Mouse (Mus musculus): Measurements from ENCODE around the gene Ptpru. TPM values are rescaled to one million over a fixed set of nuclear protein-coding genes. Genes with fewer than 3 reads are reported as not detected.

Ptpru gene
- 3.4 TPM for polyA plus RNA-seq (2014; fragmentation: Illumina TruSeq; extraction: RNeasy Lipid Tissue Mini Kit (QIAGEN cat#74804))

DNA sequence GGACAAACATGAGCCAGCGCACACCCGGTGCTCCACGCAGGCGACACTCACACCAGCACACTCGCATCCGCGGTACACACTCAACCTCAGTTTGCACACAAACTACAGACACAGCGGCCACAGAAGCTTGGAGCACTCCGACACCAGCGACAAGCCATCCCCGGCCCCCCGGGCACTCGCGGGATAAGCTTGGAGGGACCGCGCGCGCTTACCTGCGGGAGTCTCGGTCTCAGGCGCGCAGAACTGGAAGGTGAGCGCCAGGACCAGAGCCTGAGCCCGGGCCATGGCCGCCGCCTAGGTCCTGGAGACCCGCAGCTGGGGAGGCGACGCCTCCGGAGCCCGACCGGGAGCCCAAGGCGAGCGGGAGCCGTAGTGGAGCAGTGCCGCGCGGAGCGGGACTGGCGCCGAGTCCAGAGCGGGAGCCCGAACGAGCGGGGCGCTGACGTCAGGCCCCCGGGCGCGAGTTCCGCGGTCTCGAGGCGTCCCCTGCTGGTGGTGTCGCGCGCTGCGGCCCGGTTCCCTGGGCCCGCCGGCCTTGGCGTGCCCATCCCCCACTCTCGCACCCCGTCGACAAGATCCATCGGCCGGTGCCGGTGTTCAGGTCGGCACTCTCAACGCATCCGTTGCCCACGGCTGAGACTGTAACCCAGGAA lies at the start of gene Ptpru:
Gene Ptpru (minus strand): TSS at position 417 of the 653 bp plus-strand sequence.

DNA sequence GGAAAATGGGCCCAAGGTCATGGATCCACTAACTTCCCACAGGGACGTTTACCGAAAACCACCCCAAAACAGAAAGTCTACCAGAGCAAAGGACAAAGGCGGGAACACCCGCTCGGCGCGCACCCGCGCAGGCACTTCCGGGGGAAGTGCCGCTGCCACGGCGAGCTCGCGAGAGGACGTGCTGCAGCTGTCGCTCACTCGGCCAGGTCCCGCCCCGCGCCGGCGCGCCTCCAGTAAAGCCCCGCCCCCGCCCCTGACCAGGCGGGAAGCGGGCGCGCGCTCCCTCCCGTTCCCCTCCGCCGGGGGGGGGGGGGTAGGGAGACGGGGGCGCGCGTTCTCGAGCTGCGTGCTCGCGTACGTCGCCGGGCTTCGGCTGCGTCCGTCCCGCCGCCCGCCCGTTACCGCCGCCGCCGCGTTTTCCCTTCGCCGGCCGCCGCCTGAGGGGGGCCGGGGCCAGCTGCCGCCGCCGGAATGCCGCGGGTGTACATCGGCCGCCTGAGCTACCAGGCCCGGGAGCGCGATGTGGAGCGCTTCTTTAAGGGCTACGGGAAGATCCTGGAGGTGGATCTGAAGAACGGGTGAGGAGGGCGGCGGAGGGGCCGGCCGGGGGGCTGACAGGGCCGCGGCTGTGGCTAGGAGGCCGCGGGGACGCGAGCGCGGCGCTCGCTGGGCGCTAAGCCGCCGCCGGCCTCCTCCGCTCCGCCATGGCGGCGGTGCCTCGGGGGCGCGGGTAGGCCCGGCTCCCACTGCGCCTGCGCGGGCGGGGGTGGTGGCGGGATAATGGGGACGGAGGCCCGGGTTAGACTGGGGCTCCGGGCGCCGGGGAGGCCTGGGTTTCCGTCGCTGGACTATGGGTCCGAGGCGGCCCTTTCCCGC lies 35.4 kb upstream of the Ptpru start, which contains the start of gene Srsf4:
Gene Srsf4 (plus strand): TSS at position 325 of the 876 bp plus-strand sequence.

DNA sequence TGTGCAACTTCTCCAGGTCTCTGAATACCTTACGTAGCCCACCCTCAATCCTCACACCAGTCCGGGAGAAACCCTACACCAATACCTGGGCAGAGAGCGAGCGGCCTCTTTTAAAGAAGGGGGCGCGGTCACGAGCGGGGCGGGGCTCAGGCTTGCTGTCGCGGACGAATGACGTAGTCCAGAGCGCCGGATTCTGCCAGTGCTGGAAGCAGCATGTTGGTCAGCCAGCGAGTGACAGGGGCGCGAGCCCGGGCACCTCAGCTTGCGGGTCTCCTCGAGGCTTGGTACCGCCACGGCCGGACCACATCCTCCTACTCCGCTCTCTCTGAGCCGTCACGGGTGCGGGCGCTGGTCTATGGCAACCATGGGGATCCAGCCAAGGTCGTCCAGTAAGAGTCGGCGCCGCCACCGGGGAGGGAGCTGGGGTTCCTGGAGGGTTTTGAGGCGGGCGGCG lies 5.2 kb upstream of the Ptpru start, which contains the start of gene Mecr:
Gene Mecr (plus strand): TSS at position 181 of the 454 bp plus-strand sequence.

Other genes with a start within 250 kb of the Ptpru start
- gene Mecr, start 5.2 kb upstream of the Ptpru start, polyA plus RNA-seq (2014; fragmentation: Illumina TruSeq; extraction: RNeasy Lipid Tissue Mini Kit (QIAGEN cat#74804)): 3.1 TPM
- gene Srsf4, start 35.3 kb upstream of the Ptpru start, polyA plus RNA-seq (2014; fragmentation: Illumina TruSeq; extraction: RNeasy Lipid Tissue Mini Kit (QIAGEN cat#74804)): 19.7 TPM
- gene Tmem200b, start 83.5 kb upstream of the Ptpru start, polyA plus RNA-seq (2014; fragmentation: Illumina TruSeq; extraction: RNeasy Lipid Tissue Mini Kit (QIAGEN cat#74804)): not detected
- gene Gm10300, start 236.4 kb upstream of the Ptpru start, polyA plus RNA-seq (2014; fragmentation: Illumina TruSeq; extraction: RNeasy Lipid Tissue Mini Kit (QIAGEN cat#74804)): not detected
- 28.6 TPM for gene Epb41, start 237.0 kb upstream of the Ptpru start, polyA plus RNA-seq (2014; fragmentation: Illumina TruSeq; extraction: RNeasy Lipid Tissue Mini Kit (QIAGEN cat#74804))

Measured in ovary, adult 10 weeks (tissue).